Mouse (Mus musculus) T-cell, adult 2 months (primary cell): ENCODE data around the gene Il12b.
A peak's percentile ranks its signal among the peaks of the same experiment; 100 is the strongest.
"Not testable (repeated sequence)": the region's sequence is repeated elsewhere in the genome, so short reads cannot be mapped to it uniquely, and the experiment has no call there.

Source experiments
- DNase-seq: peaks from one replicate; pipeline ENCODE4 v3.0.0; 2022; ENCODE audit warnings: low spot score

Il12b gene

DNA sequence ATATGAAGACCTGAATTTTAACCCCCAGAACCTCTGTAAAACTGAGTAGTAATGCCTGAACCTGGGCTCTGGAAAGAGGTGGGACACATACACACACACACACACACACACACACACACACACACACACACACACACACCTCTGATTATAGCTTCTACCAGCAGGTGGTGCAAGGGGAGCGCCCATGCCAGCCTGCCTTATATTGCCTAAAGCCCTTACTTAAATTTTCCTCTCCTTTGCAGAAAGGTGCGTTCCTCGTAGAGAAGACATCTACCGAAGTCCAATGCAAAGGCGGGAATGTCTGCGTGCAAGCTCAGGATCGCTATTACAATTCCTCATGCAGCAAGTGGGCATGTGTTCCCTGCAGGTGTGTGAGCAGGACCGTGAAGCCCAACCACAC, 12.4 kb downstream of the Il12b start:
- DNase-seq, result peak; percentile 24

- no peak for DNase-seq
Observed at GRCm38 (mm10) chr11:44413371-44413770, 13.5 kb downstream of the Il12b start.

GRCm38 (mm10) chr11:44414605-44415004, 14.7 kb downstream of the Il12b start:
- no peak for DNase-seq

DNA sequence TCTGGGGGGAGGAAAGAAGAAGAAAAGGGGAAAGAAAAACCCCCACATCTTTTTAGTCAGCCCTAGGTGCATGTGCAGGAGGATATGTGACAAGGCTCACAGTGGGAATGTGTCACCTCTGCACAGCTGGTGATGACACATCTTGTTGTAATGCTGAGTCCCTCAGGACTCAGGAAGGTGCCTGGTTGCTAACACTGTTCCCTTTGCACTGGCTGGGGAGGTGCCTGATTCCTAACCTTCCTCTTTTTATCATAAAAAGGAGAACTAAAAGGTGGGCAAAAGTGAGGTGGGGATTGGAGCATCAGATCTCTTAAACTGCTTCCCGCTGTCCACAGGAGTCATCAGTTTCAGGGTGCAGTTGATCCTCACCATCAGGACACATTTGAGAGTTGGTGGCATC, 17.5 kb downstream of the Il12b start:
- DNase-seq, result no peak

- DNase-seq, result no peak
Observed at GRCm38 (mm10) chr11:44422337-44423111, 22.7 kb downstream of the Il12b start.

DNA sequence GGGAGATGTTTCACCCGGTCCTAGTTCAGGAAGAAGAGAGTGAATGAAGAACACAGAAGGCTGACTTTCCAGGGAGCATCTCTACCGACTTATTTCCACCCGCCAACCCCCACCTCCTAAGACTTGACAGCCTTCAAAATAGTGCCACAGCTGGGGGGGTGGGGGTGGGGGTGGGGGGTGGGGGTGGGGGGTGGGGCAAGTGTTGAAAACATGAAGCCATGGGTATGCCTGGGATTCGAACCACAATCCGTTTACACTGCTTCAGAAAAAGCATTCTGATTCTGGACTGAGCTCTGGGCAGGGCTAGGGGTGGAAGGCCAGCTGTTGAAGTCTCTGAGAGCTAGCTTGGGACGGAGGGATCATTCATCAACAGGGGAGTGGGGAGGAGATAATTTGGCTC, 23.4 kb downstream of the Il12b start:
- DNase-seq, result no peak

DNA sequence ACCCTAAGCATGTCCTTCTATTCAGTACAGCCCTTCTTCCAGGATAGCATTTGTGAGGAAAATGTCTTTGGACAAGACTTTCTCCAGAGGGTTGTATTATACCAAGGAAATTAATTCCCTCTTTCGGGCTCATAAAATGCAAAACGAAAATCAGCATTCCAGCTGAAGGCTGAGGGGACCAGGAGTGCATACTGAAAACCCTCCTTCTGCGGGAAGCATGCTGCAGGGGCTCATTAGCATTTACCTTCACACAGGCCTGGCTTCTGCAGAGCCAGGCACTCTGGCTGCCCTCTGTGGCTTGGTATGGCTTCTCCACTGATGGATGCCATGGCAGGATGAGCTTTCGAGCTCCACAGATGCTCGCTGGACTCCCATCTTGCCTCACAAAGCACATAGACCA, 24.1 kb downstream of the Il12b start:
- DNase-seq, result no peak

DNA sequence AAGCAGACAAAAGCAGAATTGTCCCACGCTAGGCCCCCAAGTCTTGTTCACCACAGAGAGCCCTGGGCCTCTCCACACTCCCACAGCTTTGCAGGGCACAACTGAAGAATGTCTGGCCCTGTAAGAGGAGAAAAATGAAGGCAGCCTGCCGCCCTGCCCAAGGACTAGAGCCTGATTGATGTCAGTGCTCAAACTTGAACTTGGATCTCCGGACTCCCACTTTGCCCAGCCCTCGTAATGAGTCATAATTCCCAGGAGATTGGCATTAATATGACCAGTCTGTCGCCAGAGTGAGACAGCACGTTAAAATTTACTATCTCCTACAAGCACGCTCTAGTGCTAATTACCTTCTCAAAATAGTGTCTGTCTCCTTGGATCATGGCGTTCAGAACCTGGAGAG, 25.1 kb downstream of the Il12b start:
- no peak for DNase-seq

DNA sequence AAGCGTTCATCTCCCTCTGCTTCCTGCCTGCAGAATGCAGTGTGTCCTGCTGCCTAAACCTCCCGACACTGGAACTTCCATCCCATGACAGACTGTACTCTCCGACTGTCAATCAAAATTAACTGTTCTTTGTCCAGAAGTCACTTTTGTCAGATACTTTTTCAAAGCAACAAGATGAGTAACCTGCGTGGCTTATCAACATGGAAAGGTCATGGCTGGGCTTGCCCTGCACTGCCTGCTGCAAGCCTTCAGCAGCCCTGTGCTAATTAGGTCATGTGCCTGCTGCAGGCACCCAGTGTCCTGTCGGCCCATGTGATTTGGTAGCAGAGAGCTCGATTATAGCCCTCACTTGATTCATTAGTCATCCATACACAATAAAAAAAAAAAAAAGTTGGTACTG, 25.8 kb downstream of the Il12b start:
- no peak for DNase-seq

DNA sequence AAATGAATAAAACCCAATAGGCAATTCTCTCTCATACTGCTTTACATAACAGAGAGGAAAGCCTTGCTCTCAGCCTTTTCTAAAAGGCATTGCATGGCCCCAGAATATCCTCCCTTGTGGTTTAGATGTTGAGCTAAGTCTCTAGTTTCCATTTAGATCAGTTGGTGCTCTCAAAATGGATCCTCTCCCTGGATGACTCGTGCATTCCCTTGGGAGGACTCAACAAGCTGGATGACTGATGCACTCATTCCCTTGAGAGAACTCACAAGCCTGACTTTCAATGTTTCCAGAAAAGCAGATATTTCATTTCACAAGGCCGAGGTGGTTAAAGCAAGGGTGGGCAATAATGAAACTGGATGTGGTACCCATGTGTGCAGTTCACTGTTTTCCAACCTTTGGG, 28.1 kb downstream of the Il12b start:
- DNase-seq, result no peak

- DNase-seq, result no peak
Observed at GRCm38 (mm10) chr11:44430036-44430435, 30.2 kb downstream of the Il12b start.

- DNase-seq, result no peak
Observed at GRCm38 (mm10) chr11:44437786-44438185, 37.9 kb downstream of the Il12b start.

DNA sequence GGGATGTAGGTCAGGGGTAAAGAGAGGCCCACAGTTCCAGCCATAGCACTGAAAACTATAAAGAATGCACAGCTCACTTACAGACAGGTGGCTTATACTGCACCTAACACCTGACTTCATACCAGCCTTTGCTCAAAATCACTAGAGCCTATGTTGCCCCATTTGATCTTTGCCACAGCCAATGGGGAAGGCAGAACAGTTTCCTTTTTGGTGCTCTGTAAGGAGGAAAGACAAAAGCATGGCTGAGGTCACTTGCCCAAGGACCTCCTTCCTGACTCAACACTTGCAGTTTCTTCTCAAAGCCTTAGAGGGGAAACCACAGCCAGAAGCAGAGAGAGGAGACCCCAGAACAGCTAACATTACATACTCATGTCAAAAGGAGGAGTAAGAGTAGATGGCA, 51.2 kb downstream of the Il12b start:
- DNase-seq, result peak; percentile 16

DNA sequence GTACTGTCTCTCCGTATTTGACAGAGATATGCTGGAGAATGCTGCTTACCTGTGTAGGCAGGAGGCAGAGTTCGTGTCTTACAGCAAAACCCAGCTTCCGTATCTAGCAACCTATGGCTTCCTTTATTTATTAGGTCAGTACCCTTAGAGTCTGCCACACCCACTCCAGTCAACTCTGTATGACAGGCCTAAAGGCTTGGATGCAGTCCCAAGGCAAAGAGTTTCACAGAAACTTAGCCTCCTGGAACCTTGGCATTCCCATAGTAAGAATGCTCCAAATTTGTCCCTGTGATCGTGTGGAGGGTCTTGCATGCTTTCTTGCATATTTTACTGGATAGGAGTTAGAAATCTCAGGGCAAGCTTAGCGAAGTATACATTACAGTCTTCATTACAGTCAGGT, 52.2 kb downstream of the Il12b start:
- not testable (repeated sequence) for DNase-seq

DNA sequence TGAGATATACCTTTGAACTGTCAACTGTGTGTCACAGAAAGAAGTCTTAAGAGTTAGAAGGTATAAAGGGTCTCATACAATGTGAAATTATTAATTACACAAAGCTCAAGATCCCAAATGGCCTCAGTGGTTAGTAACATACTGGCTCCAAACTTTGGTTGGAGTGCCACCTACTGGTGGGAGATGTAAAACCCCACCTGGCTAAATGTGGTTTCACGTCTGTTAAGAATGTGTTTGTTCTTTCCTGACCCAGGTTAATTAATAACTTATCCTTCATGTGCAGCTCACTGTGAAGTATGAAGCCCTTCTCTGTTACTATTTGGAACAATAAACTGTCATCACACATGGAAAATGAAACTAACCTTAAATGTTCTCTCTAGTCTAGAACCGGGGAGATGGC, 53.6 kb downstream of the Il12b start:
- peak; percentile 53 for DNase-seq

DNA sequence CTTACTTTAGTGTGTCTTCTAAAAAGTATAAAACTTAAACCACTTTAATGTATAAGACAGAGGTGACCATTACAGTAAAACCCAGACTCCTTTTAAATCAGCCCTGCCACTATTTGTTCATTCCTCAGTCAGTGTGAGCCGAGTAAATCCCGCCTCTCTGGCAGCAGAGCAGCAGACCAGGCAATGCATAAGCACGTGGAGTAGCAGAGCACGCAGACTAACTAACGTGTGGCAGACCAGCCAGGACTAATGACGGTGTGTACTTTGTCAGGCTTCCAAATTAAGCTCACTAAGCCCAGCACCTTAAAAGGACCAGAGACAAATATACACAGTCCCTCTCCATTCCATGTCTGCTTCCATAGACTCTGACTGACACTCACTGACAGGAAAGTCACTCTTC, 61.6 kb downstream of the Il12b start:
- DNase-seq, result no peak
